Mouse (Mus musculus) forebrain, embryonic 13.5 days (tissue): ENCODE measurements at regions not wholly inside any gene's neighbourhood (a gene's known extent, or its start where the extent isn't known, plus 50 kb on each side); places are given as distances from the start of the nearest gene placed in this dataset.
A peak's percentile ranks its signal among the peaks of the same experiment; 100 is the strongest.

Experiments used
- ATAC-seq: fragments of 200-750 bp; cut with Nextera tagmentation; 2 replicates; pipeline ENCODE4 v1.8.0; 2017
- H3K27ac ChIP-seq: fragments of 300-500 bp; sonication (generic); 2 replicates; pipeline ENCODE4 v1.5.1; 2015; ENCODE audit warnings: inconsistent platforms, mild to moderate bottlenecking, moderate library complexity
- H3K27me3 ChIP-seq: fragments of 300-500 bp; sonication (generic); 2 replicates; pipeline ENCODE4 v1.6.1; 2015; ENCODE audit warnings: mild to moderate bottlenecking, inconsistent platforms
- H3K36me3 ChIP-seq: fragments of 300-500 bp; sonication (generic); 2 replicates; pipeline ENCODE4 v1.6.1; 2015; ENCODE audit warnings: mild to moderate bottlenecking, inconsistent platforms; ENCODE audit not compliant: poor library complexity, severe bottlenecking
- H3K4me1 ChIP-seq: fragments of 300-500 bp; sonication (generic); 2 replicates; pipeline ENCODE4 v1.6.1; 2015; ENCODE audit warnings: inconsistent platforms
- H3K4me2 ChIP-seq: fragments of 300-500 bp; sonication (generic); 2 replicates; pipeline ENCODE4 v1.6.1; 2015; ENCODE audit warnings: inconsistent platforms, mild to moderate bottlenecking, moderate library complexity
- H3K4me3 ChIP-seq: fragments of 300-500 bp; sonication (generic); 2 replicates; pipeline ENCODE4 v1.5.1; 2015; ENCODE audit warnings: mild to moderate bottlenecking, inconsistent platforms
- H3K9ac ChIP-seq: fragments of 300-500 bp; sonication (generic); 2 replicates; pipeline ENCODE4 v1.6.1; 2015; ENCODE audit warnings: mild to moderate bottlenecking, inconsistent platforms
- H3K9me3 ChIP-seq: fragments of 300-500 bp; sonication (generic); replicated peaks from 2 replicates; pipeline ENCODE4 v1.6.1; 2016; ENCODE audit warnings: inconsistent platforms
- WGBS: fragments of 180-500 bp; shearing (Covaris S2); methylation state at CpG from one replicate; pipeline ENCODE4 v1.1.7; 2015; 5-methylcytosine and 5-hydroxymethylcytosine counted together

GRCm38 (mm10) chr5:54411275-54411904, 413.1 kb downstream of the Stim2 start:
- Histone ChIP-seq H3K9me3 (no peaks in the 10 kb centered on the region), H3K4me2 (no peak overlapping the region), H3K36me3 (no peaks in the 10 kb centered on the region), H3K4me3 (no peak overlapping the region), H3K9ac (no peak overlapping the region), H3K27me3 (no peaks in the 10 kb centered on the region), H3K4me1 (no peaks in the 10 kb centered on the region; the same call in 1 of the 2 replicates), H3K27ac (no peak overlapping the region)
- 53% methylated on average over 5 of the region's 5 CpGs for WGBS
- peak; percentile 41; the same call in 1 of the 2 replicates for ATAC-seq

DNA sequence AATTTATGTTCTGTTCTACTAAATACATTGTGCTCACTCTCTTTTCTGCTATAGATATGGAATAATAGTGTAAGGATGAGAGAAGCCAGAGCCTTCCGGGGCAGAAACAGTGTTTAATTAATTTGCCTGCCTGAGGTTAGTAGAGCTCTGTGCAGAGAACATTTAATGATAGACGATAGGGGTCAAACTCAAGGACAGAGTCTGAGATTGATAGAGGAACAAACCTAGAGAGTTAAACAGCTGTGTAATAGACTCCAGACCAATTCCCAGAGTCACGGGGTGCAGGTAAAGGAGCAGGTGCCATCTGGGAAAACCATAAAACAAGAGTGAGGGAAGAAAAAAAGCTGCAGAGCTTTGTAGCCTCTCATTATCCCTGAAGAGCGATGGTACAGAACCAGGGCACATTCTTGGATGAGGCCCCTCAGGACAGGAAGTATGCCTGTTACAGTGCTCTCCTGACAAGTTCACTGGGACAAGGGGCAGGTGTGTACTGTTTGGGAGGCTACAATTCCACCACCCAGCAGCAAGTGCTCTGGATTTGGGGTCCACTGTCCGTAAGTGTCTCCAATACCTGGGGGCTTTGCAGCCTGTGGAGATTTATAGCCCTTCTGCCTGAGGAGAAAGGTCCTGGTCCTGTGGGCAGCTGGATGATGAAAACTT, 421.6 kb downstream of the Stim2 start:
- WGBS, result 77% methylated on average over 5 of the region's 5 CpGs
- Histone ChIP-seq H3K4me1 (no peaks in the 10 kb centered on the region), H3K36me3 (no peaks in the 10 kb centered on the region), H3K9me3 (no peaks in the 10 kb centered on the region), H3K4me2 (no peak overlapping the region), H3K9ac (no peak overlapping the region), H3K27me3 (no peaks in the 10 kb centered on the region), H3K4me3 (no peak overlapping the region), H3K27ac (no peak overlapping the region)
- ATAC-seq, result no peak

- no peak overlapping the region for H3K9ac ChIP-seq
- WGBS, result 96% methylated on average over 1 of the region's 1 CpGs
- no peak overlapping the region for H3K27ac ChIP-seq
- H3K4me2 ChIP-seq, result no peak overlapping the region
- ATAC-seq, result no peak
- no peak overlapping the region for H3K4me3 ChIP-seq
- H3K4me1 ChIP-seq, result no peaks in the 10 kb centered on the region
- no peaks in the 10 kb centered on the region for H3K27me3 ChIP-seq
- no peaks in the 10 kb centered on the region for H3K36me3 ChIP-seq
- no peaks in the 10 kb centered on the region for H3K9me3 ChIP-seq
Measured at GRCm38 (mm10) chr5:54439286-54439685, 441.0 kb downstream of the Stim2 start.

DNA sequence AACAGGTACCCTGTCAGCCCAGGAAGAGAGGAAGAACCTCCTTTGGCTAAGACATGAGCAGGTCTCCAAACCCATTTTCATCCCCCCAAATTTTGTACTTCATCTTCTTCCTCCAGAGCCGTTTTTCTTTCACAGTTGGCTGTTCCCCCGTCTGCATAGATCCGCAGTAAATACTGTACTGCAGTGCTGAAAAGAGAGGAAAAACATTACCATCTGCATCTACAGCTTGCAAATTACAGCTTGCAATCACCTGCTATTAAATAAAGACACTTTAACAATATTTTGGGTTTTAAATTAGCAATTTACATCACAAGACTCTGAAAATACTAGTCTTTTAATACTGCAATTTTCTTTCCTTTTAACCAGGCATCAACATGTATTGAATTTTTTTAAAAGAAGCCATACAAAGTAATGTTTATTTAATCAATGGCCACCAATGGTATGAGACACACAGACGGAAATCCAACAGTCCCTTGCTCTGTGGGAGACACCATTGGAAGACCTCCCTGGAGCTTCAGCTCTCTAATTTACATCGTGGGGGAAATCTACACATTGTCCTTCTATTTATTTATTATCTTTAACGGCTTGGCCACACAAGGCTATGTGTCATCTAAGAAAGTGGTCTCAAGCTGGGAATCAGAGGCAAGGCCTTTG, 442.6 kb downstream of the Stim2 start:
- no peak overlapping the region for H3K9ac ChIP-seq
- H3K27me3 ChIP-seq, result no peaks in the 10 kb centered on the region
- no peak overlapping the region for H3K4me3 ChIP-seq
- WGBS, result 37% methylated on average over 6 of the region's 6 CpGs
- ATAC-seq, result peak; percentile 72
- H3K36me3 ChIP-seq, result no peaks in the 10 kb centered on the region
- H3K9me3 ChIP-seq, result no peaks in the 10 kb centered on the region
- H3K4me2 ChIP-seq, result no peak overlapping the region
- H3K4me1 ChIP-seq, result no peaks in the 10 kb centered on the region
- no peak overlapping the region for H3K27ac ChIP-seq

DNA sequence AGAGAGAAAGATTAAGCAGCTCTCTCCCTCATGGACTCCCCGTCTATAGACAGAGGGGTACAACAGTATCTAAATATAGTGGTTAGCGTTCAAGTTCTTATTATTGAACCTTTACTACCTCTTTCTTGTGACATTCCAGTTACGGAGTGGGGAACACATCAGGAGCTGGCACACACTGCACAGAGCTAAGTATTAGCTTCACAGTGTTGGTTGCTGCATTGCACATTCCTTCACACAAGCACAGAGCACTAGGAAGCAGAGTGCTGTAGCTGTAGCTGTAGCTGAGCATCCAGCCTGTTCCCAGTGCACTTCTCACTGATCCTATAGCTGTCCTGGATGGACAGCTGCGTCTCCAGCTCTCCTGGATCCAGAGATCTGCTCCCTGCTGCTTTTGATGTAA, 443.3 kb downstream of the Stim2 start:
- Histone ChIP-seq H3K4me2 (no peak overlapping the region), H3K27me3 (no peaks in the 10 kb centered on the region), H3K36me3 (no peaks in the 10 kb centered on the region), H3K9ac (no peak overlapping the region), H3K4me3 (no peak overlapping the region), H3K9me3 (no peaks in the 10 kb centered on the region), H3K27ac (no peak overlapping the region), H3K4me1 (no peaks in the 10 kb centered on the region)
- no peak for ATAC-seq
- 52% methylated on average over 4 of the region's 4 CpGs for WGBS

DNA sequence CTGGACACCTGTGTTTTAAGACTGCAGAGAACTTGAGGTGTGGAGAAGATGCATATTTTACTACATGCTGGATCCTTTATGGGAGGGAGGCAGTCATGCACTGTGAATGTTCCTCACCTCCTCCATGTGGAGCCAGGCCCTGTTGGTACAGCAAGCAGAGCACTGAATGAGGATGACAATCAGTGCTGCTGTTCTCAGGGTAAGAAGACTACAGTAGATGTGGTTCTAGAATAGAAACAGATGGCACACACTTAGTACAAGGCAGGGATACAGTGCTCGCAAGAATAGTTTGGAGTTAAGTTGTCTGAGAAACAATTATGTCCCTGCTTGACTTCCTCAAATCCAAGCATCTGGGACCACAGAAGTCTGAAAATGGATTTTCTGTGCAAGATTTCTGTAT, 485.6 kb downstream of the Stim2 start:
- Histone ChIP-seq H3K27me3 (no peaks in the 10 kb centered on the region), H3K36me3 (no peaks in the 10 kb centered on the region), H3K4me3 (no peak overlapping the region), H3K4me2 (no peak overlapping the region), H3K9ac (no peak overlapping the region), H3K27ac (no peak overlapping the region), H3K9me3 (no peaks in the 10 kb centered on the region), H3K4me1 (no peaks in the 10 kb centered on the region)
- WGBS, result 95% methylated on average over 1 of the region's 1 CpGs
- no peak for ATAC-seq
